Mouse (Mus musculus): ENCODE measurements around the gene Gnl1.
A peak's percentile ranks its signal among the peaks of the same experiment; 100 is the strongest.
"Not testable (repeated sequence)": the region's sequence is repeated elsewhere in the genome, so short reads cannot be mapped to it uniquely, and the experiment has no call there.

The Gnl1 gene

DNA sequence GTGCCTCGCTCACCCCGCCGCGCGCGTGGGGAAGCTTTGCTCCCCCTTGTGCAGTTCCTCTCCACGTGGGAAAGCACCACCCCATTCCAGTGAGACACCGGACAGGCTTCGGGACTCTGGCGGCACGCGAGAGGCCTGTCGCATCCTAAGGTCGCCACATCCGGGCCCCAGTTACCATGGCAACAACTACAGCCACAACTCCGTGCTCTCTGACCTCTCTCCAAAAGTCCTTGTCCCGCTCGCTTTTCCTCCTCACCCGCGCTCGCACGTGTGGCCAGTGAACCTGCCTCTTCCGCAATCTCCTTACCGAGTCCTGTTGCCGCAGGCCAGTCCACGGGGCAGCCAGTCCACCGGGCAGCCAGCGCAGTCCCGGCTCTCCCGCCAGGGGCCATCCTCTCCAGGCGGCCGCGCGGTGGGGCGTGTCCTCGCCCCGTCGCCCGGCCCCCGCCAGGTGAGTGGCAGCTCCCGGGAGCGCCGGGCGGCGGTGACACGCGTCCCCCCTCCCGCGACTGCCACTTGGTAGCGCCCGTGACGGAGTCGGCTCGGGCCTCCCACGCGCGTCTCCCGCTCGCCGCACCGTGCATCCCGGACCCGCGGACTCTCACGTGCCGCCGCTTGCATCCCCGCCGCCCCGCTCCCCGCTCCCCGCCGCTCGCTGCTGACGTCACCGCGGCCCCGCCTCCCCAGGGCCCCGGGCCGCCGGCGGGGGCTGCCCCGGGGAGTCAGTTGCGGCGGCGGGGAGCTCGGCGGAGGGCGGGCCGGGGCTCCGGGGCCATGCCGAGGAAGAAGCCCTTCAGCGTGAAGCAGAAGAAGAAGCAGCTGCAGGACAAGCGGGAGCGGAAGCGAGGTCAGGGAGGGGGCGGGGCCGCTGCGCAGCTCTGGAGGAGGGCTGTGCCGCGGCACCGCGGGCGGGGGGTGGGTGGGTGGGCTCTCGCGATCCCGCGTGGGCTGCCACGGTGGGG is at the start of gene Gnl1, which contains the start of gene Prr3:
Gene Gnl1, plus strand, starts transcription at position 451 of the 962 bp plus-strand sequence.
Gene Prr3, minus strand, starts transcription at position 836 of the 962 bp plus-strand sequence.
- peak; percentile 86 for DNase-seq (ENCODE audit: low read depth, low spot score)

DNA sequence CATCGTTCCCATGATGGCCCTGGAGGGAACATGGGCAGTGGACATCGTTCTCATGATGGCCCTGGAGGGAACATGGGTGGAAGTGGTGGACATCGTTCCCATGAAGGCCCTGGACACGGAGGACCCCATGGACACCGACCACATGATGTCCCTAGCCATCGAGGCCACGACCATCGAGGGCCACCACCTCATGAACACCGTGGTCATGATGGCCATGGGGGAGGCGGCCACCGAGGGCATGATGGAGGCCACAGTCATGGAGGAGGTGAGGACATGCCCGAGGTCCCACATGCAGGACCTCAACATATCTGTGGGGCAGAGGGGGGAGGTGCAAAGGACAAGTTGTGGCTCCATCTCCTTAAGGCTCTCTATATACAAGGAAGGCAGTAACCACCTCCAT is 49.0 kb upstream of the Gnl1 start:
- no peak for DNase-seq (ENCODE audit: low read depth, low spot score)

DNA sequence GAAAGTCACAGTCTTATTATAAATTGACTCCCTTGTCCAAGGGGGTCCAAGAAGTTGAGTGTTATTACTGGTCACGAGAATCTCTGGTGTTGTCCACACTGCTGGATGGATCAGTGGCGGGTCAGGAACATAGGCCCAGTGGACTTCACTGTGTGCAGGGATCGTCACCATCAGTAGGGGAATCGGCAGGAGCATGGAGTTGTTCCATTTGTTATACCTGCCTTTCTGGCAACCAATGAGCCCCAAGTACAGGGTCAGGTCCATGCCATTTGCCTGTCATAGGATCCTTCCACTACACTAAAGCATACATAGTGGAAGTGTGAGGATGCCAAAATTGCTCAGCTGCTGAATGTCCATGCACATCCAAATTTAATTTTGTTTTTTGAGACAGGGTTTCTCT is 47.0 kb upstream of the Gnl1 start:
- DNase-seq (ENCODE audit: low read depth, low spot score) = no peak

DNA sequence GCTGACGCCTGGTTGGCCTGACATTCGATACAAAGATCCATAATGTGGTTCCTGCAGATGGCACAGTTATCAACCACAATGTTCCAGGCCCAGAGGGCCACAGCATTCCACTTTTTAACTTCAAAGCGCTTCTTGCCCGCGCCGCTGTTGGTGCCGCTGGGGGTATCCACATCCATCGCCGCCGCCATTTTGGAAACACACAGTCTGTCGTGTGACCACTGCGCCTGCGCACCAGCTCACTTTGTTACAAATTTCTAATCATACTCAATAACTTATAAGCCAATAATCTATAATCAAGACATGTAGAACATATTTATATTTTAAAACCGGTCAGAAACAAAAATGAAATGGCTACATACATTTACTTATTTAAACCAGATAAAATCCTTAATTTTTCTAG is 43.9 kb upstream of the Gnl1 start:
- not testable (repeated sequence) for DNase-seq (ENCODE audit: low read depth, low spot score)

DNA sequence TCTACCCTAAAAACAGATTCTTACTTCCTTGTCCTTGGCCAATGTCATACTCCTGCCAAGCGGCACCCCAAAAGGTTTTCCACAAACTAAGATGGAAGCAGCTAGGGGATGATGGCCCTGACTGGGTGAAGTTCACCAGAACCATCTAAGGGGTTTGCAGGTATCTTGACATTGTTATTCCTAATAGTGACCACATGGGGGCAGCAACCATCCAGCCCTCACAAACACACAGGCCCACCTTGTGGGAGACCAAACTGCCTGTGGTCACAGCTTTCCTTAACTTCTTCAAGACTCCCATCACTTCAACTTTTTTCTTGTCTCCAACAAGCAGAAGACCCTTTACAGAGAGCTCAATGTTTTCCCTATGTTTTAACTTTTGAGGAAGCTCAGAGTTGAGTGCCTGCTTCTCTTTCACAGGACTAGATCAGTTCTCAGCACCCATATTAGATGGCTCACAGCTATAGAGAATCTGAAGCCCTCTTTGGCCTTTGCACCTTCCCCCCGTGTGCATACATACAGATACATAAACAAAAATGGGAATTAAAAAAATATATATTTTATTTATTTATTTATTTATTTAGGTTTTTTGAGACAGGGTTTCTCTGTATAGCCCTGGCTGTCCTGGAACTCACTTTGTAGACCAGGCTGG is 41.8 kb upstream of the Gnl1 start:
- peak; percentile 61 for DNase-seq (ENCODE audit: low read depth, low spot score)

DNA sequence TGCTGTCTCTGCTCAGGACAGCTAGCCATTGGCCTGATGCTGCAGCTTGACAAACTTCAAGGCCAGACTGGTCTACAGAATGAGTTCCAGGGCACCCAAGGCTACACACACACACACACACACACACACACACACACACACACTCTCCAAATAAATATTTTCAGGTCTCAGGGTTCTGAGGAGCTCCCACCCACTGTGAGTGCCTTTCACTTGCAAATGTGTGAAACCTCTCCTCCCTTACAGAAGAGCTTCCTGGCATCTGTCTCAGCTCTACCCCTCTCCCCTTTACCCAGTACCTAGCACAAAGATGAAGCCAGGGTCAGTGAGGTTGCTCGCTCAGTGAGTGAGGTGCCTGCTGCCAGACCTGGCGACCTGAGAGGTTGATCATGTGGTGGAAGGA is 40.5 kb upstream of the Gnl1 start:
- DNase-seq (ENCODE audit: low read depth, low spot score) = no peak

DNA sequence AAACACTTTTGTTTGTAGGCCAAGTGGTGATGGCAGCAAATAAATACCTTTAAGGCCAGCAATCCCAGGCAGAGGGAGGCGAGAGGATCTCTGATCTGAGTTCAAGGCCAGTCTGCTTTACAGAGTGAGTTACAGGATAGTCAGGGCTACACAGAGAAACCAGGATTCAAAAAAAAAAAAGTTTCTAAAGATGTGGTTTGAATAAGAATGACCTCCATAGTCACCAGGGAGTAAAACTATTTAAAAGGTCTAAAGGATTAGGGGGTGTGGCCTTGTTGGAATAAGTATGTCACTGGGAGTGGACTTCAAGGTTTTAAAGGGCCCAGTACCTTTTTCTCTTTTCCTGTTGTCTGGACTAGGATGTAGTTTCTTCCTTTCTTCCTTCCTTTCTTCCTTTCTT is 39.7 kb upstream of the Gnl1 start:
- DNase-seq (ENCODE audit: low read depth, low spot score) = no peak

DNA sequence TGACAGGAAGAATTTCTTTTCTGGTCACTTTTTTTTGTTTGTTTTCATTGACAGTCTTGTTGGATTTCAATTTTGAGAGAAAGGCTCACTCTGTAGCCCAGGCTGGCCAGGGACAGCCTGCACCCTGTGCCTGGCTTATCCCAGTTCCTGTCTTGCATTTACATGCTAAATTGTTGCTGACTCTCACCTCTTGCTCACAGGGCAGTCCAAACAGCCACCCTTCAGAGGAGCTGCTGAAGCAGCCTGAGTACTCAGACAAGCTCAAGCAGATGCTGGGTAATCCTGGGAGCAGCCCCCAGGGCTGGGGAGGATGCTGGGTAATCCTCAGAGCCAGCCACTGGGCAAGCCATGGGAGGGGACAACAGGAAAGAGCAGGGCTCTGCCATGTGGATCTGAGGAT is 28.7 kb upstream of the Gnl1 start:
- DNase-seq (ENCODE audit: low read depth, low spot score) = not testable (repeated sequence)

DNA sequence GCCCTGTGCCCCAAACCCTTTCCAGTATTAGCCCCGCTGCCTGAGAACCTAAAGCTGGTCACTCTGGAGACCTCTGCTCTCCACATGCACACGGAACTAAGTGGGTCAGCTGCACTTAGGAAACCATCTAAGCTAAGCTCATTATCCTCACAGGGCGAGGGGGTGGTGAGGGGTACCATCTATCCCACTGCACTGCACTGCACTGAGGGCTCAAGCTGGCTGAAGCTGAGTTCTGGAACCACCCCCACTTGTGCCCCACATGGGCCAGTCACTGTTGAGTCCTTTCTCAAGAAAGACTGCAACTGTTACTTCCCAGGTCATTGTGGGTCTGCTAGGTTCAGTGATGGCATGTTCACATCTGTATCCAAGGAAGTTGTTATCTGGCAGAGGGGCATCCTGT is 27.1 kb upstream of the Gnl1 start:
- not testable (repeated sequence) for DNase-seq (ENCODE audit: low read depth, low spot score)

DNA sequence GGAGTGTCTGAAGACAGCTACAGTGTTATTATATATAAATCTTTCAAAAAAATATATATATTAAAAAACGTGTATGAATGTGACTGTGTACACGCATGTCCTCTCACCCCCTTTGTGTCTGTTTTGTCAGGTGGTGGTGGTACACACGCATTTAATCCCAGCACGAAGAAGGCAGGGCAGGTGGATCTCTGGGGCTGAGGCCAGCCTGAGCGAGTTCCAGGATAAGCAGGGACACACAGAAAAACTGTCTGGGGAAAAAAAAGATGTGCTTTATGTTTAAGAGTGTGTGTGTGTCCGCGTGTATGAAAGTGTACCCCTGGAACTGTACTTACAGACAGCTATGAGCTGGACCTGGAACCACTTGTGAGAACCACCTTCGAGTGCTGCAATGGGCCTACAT is 25.0 kb upstream of the Gnl1 start:
- no peak for DNase-seq (ENCODE audit: low read depth, low spot score)

DNA sequence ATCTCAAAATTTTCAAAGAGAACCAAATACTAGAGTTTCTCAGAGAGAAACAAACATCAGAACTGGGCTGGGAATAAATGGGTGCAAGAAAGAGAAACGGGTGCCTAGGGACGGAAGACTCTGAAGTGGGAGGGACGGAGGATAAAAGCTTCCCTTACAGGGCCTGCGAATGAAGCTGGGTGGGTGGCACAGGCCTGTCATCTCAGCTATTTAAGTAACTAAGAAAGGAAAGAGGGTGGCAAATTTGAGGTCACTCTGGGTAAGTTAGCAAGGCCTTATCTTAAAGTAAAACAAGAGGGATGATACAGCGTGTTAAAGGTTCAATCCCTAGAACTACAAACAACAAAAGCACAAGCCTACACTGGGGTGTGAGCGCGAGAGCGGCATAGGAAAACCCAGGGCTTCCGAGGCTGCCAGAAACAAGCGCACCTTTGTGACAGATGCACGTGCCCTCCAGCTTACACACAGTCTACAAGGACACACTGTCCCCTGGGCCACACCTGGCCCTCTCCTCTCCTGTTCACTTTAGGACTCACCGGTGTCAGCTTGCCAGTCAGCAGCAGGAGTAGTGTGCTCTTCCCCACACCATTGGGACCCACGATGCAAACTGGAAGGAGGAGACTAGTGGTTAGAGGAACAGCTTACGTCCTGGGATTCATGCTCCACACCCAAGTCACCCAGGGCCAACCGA is 21.0 kb upstream of the Gnl1 start:
- no peak for DNase-seq (ENCODE audit: low read depth, low spot score)

DNA sequence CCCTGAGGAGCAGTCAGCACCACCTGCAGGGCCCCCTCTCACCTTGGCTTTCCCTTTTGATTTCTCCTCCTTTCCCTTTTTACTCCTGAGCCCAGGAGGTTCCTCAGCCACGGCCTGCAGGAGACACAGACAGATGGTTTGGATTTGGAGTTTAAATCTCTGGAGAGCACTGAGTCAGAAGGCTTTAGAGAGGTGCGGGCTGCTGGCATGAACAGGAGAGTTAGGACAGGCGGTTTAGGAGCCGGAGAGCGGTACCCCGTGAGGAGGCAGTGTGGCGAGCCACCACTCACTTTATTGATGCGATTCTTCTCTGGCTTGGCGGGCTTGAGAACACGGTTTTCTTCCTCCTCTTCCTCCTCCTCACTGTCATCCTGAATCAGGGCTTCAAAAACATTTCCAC is 16.4 kb upstream of the Gnl1 start:
- no peak for DNase-seq (ENCODE audit: low read depth, low spot score)

DNA sequence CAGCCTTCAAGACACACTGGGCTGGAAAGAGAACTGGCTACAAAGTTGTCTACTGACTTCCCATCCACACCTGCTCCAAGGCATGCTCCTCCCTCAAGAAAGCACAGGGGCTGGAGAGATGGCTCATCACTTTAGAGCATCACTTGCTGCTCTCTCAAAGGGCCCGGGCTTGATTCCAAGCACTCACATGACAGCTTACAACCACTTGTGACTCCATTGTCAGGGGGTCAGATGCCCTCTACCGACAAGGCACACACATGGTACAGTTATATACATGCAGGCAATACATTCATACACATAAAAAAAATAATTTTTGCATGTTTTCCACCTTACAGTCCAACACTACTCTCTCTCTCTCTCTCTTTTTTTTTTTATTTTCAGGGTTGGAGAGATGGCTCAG is 12.0 kb upstream of the Gnl1 start:
- DNase-seq (ENCODE audit: low read depth, low spot score) = no peak

DNA sequence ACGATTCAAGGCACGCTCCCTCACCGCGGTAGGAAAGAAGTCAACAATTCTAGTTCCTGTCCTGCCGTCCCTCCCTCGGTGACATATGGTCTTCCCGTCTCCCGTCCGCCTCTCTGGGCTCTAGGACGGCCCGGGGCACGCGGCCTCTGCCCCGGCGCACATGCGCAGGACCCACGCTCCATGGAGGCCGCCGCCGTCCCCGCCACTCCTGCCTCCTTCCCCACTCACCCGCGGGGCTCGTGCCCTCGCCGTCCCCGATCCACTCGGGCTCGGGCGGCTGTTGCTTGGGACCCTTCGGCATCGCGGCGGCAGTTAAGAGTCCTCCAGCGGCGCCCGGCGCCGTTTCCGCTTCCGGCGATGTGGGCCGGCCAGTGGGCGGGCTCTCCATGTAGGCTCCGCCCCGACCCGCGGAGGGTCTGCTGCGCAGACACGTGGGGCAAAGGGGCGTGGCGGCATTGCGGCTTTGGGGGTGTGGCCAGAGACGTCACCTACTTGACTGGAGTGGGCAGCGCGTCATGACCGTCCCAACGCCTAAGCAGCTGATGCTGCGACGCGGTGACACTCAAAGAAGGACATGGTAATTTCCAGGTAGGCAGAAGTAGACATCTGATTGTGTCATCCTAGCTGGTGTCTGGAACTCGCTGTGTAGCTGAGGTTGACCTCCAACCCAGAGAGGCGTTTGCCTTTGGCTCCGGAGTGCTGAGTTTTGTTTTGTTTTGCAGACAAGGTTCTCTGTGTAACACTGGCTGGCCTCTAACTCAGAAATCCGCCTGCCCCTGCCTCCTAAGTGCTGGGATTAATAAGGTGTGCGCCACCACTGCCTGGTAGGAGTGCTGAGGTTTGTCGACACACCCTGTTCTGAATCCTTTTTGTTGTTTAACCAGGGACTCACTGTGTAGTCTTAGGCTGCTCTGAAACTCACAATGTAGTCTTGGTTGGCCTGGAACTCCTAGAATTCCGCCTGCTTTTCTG is 9.9 kb upstream of the Gnl1 start, which contains the start of gene Abcf1:
Gene Abcf1, minus strand, starts transcription at position 344 of the 972 bp plus-strand sequence.
- DNase-seq (ENCODE audit: low read depth, low spot score) = peak; percentile 97

DNA sequence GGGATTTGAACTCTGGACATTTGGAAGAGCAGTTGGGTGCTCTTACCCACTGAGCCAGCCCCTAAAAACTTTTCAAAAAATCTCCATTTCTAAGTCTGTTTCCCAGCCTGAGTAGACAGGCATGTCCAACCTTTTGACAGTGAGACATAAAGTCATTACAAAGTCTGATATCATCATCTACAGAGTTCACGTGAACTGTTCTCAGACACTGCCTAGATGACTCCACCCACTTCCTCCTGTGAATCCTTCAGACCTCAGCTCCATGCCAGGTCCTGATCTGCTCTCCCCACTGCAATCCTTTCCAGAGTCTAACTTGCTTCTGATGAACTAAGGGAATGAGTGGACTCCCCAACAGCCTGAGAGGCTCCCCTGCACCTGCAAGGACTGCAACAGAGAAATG is 7.5 kb upstream of the Gnl1 start:
- DNase-seq (ENCODE audit: low read depth, low spot score) = no peak

DNA sequence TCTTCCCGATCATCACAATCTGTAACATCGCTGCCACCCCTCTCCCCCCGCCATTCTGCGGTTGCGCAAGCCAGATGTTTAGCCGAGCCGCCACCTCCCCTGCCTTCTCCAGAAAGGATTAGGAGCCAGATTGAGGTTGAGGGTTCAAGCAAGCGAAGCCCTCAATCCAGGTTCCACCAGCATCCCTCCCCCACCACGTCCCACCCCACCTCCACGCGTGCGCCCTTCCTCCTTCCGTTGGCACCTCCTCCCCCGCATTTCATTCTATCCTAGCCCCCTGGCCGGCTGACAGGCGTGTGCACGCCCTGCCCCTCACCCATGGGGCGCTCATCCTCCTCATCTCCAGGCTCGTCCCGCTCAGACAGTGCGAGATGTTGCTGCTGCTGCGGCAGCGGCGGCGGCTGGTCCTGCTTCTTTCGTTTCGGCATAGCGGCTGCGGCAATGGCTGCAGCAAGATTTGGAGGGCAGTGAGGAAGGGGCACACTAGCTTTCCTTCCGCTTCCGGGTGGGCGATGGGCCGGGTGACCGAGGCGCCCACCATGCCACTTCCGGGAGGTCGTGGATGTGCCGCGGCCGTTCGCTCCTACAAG is 745 bp upstream of the Gnl1 start:
- DNase-seq (ENCODE audit: low read depth, low spot score) = no peak

DNA sequence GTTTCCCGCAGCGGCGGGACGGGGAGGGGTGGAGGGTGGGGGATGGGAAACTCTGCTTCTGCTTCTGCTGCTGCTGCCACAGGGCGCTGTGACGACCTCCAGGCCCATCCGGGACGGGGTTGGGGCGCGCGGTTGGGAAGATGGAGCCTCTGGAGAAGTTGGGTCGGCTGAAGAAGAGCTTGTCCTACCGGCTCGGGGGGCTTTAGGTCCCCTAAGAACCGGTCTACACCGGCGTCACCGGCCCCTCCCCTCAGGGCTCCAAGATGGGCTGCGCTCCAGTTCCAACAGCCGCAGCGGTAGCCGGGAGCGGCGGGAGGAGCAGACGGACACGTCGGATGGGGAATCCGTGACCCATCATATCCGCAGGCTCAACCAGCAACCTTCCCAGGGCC is 708 bp downstream of the Gnl1 start:
- DNase-seq (ENCODE audit: low read depth, low spot score) = no peak

DNA sequence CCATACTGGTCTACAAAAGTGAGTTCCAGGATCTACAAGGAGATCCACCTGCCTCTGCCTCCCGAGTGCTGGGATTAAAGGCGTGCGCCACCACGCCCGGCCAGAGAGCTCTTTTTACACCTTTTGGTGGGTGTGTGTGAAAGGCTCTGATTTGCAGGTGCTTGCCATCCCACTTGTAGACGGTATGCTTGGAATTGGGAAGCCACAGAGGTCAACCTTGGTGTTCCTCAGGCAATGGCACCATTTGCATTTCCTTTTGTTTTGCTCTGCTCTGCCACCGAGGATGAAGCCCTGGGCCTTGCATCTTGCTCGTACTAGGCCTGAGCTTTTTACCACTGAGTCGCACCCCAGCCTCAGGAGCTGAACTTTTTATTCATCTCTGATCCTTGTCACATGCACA is 2.1 kb downstream of the Gnl1 start:
- no peak for DNase-seq (ENCODE audit: low read depth, low spot score)

DNA sequence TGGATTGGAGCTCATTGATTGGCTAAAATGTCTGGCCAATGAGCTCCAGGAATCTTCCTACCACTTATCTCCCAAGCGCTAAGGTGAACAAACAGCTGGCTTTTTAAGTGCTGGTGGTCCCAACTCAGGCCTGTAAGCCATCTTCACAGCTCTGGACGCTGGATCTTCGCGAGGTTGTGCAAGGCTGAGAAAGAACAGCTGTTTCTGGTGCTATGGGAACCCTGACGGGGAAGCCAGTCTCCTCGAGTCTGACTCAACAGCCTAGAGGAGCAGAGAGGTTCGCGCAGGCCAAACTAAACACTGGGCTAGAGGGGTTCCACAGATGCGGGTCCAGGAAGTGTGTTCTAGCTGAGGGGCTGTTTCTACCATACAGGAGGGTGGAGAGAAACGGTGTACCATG is 12.1 kb downstream of the Gnl1 start:
- DNase-seq (ENCODE audit: low read depth, low spot score) = no peak

DNA sequence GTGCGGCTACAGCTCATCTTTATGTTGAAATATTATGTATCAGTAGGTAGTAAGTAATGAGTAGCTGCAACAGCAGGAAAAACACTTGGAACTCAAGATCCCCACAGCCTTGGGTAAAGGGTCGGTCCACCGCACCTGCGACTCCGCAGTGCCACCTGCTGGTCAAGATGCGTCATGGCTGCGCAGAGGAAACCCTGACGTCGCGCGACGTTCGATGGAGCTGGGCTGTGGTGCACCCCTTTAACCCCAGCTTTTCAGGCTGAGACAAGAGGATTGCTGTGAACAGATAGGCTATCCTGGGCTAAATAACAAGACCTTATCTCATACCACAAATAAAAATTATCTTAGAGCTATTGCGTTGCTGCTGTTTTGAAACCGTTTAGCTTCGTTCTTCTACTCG is 14.0 kb downstream of the Gnl1 start:
- DNase-seq (ENCODE audit: low read depth, low spot score) = peak; percentile 80
